Mouse (Mus musculus) kidney, embryonic 14.5 days (tissue): Measurements from ENCODE around the gene Adra1d. TPM values are rescaled to one million over a fixed set of nuclear protein-coding genes. Genes with fewer than 3 reads are reported as not detected.

Experiments
- ATAC-seq: fragments of 200-750 bp; cut with Nextera tagmentation; 2 replicates; pipeline ENCODE4 v1.8.0; 2017; ENCODE audit warnings: moderate number of reproducible peaks, mild to moderate bottlenecking, moderate TSS enrichment, moderate library complexity; ENCODE audit not compliant: low FRiP score, low TSS enrichment
- H3K27ac ChIP-seq: fragments of 300-500 bp; sonication (generic); 2 replicates; pipeline ENCODE4 v1.5.1; 2014; ENCODE audit warnings: low read depth, mild to moderate bottlenecking, low read length, moderate library complexity, mixed read lengths
- H3K27me3 ChIP-seq: fragments of 300-500 bp; sonication (generic); 2 replicates; pipeline ENCODE4 v1.6.1; 2014; ENCODE audit warnings: mild to moderate bottlenecking, low read length; ENCODE audit not compliant: control insufficient read depth, insufficient read depth
- H3K36me3 ChIP-seq: fragments of 300-500 bp; sonication (generic); 2 replicates; pipeline ENCODE4 v1.6.1; 2014; ENCODE audit warnings: low read length, mixed read lengths; ENCODE audit not compliant: control insufficient read depth, insufficient read depth
- H3K4me1 ChIP-seq: fragments of 300-500 bp; sonication (generic); 2 replicates; pipeline ENCODE4 v1.6.1; 2014; ENCODE audit warnings: low read length, mixed read lengths; ENCODE audit not compliant: control insufficient read depth, insufficient read depth
- H3K4me2 ChIP-seq: fragments of 300-500 bp; sonication (generic); replicated peaks from 2 replicates; pipeline ENCODE4 v1.6.1; 2014; ENCODE audit warnings: low read depth, mild to moderate bottlenecking, low read length
- H3K4me3 ChIP-seq: fragments of 300-500 bp; sonication (generic); 2 replicates; pipeline ENCODE4 v1.5.1; 2014; ENCODE audit warnings: mild to moderate bottlenecking, low read length
- H3K9ac ChIP-seq: fragments of 300-500 bp; sonication (generic); 2 replicates; pipeline ENCODE4 v1.6.1; 2014; ENCODE audit warnings: low read depth, mild to moderate bottlenecking, low read length, moderate library complexity
- H3K9me3 ChIP-seq: fragments of 300-500 bp; sonication (generic); 2 replicates; pipeline ENCODE4 v1.6.1; 2016; ENCODE audit warnings: low read length; ENCODE audit not compliant: control insufficient read depth
- WGBS: fragments of 180-500 bp; shearing (Covaris S2); extraction: QIAGEN DNeasy Blood & Tissue Kit; methylation state at CpG from one replicate; pipeline ENCODE4 v1.1.7; 2014; 5-methylcytosine and 5-hydroxymethylcytosine counted together
- polyA plus RNA-seq: library from polyadenylated mRNA; unstranded; fragments of >200 nt; fragmentation: Nextera tagmentation; extraction: Ambion mirVana; gene quantifications from 2 replicates; pipeline ENCODE4 v1.2.1, GENCODE M21; 2014

Adra1d gene
- polyA plus RNA-seq, 1 experiment from 2014 or later, result 1.5 TPM

DNA sequence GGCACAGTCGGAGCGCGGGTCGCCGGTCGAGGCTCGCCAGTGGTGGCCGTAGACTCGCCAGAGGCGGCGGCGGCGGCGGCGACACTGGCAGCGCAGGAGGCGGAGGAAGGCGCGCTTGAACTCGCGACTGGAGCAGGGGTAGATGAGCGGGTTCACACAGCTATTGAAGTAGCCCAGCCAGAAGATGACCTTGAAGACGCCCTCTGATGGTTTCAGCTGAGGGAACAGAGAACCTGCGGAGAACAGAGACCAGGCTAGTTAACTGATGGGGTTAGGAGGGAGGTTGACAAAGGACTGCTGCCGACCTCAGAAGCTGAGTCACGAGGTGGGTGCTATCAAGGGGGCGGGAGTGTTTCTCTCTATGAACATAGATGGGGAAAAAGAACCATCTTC, 15.8 kb downstream of the Adra1d start:
- H3K9me3 ChIP-seq, result no peaks in the 10 kb centered on the region
- peak overlapping the region; percentile 45 for H3K9ac ChIP-seq
- no peak overlapping the region for H3K27ac ChIP-seq
- H3K4me3 ChIP-seq, result peak overlapping the region; percentile 45
- 0 out of 2 replicates have a peak, but pooled peaks have one; percentile 3 for ATAC-seq
- peak overlapping the region; percentile 70 for H3K4me2 ChIP-seq
- H3K4me1 ChIP-seq, result 0 out of 2 replicates have a peak, but pooled peaks cover 3% of the 10 kb centered on the region
- peaks cover 36% of the 10 kb centered on the region for H3K27me3 ChIP-seq
- 2% methylated on average over 27 of the region's 27 CpGs for WGBS
- no peaks in the 10 kb centered on the region for H3K36me3 ChIP-seq

DNA sequence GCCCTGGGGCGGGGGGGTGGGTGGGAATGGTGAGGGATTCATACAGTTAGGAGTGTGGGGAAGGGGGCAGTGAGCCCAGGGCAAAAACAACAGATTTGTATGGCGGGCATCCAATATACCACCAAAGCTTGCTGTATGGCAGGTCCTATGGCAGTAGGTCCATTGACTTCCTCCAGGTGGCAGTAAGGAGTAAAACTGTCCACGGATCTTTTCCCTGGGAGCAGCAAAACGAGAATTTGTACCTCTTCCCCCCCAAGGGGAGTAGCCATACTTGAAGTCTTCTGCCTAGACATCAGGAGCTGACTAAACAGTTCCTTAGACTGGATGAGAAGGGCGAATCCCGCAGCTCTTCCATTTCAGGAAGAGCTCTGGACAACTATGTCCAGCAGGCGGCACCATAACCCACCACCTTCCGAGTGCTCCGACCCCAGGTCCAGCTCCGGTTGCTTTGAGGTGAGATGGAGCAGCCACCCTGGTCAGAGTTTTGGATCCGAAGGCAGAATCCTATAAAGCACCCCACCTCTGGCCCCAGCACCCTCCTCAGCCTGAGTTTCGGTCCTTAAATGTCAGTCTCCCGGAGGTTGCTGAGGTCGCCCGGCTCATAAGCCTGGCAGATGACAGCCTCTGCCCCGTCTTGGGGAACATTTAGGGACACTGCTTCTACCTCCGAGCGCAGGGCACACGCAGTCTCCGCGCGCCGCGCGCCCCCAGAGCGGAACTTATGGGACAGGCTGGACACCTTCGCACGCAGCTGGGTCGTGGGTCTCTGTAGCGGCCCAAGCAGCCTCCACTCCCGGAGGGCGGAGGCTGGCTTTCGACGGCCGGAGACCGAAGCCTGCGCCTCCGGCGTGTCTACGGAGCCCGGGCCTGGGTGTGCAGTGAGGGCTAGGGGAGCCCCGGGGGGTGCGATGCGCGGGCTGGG, 16.4 kb downstream of the Adra1d start:
- peak overlapping the region; percentile 45 for H3K9ac ChIP-seq
- 2% methylated on average over 45 of the region's 45 CpGs for WGBS
- no peaks in the 10 kb centered on the region for H3K9me3 ChIP-seq
- H3K27ac ChIP-seq, result no peak overlapping the region
- peak overlapping the region; percentile 70 for H3K4me2 ChIP-seq
- H3K4me1 ChIP-seq, result 0 out of 2 replicates have a peak, but pooled peaks cover 3% of the 10 kb centered on the region
- peak; percentile 63 for ATAC-seq
- peak overlapping the region; percentile 45 for H3K4me3 ChIP-seq
- H3K36me3 ChIP-seq, result no peaks in the 10 kb centered on the region
- H3K27me3 ChIP-seq, result peaks cover 36% of the 10 kb centered on the region

DNA sequence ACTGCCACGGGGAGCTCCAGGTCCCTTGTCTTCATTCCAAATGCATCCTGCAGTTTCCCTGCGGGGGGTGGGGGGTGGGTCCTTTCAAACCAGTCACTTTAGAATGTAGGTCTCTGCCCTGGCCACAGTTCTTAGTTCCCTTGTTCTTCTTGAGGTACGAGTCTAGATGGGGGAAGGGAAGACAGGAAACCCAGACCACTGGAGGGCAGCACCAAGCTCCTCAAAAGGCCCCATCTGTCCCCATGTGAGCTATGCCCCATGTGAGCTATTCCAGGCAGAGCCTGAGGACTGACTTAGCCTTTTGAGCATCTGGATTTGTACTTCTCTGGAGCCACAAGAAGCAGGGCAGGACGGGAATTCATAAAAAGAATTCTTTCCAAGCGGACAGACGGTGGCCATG, 19.6 kb downstream of the Adra1d start:
- H3K9ac ChIP-seq, result no peak overlapping the region
- 40% methylated on average over 6 of the region's 6 CpGs for WGBS

DNA sequence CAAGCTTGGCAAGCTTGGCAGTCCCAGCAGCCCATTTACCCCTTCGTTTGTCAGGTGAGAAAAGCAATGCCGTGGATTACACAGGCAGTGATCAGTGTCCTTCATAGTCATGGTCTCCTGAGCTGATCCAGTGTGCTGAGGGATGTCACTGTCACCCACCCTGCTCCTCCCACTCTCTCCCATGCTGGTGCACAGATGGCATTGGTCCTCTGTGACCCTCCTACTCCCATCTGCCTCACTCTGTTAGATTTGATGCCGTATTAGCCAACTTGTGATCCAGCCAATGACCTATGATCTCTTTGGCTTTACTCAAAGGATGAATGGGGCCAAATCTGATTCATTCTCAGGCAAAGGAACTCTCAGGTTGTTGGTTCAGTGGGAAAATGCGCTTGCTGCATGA, 20.4 kb downstream of the Adra1d start:
- Histone ChIP-seq H3K36me3 (no peaks in the 10 kb centered on the region), H3K4me1 (0 out of 2 replicates have a peak, but pooled peaks cover 3% of the 10 kb centered on the region), H3K9me3 (no peaks in the 10 kb centered on the region), H3K9ac (no peak overlapping the region), H3K27ac (no peak overlapping the region), H3K4me3 (no peak overlapping the region), H3K4me2 (no peak overlapping the region), H3K27me3 (peaks cover 13% of the 10 kb centered on the region)
- no peak for ATAC-seq
- WGBS, result 78% methylated on average over 4 of the region's 4 CpGs

More for the DNA sequence above, 19.6 kb downstream of the Adra1d start:
- H3K4me1 ChIP-seq, result 0 out of 2 replicates have a peak, but pooled peaks cover 3% of the 10 kb centered on the region
- H3K9me3 ChIP-seq, result no peaks in the 10 kb centered on the region
- ATAC-seq, result no peak
- H3K36me3 ChIP-seq, result no peaks in the 10 kb centered on the region
- H3K4me3 ChIP-seq, result no peak overlapping the region
- H3K27ac ChIP-seq, result no peak overlapping the region
- H3K4me2 ChIP-seq, result no peak overlapping the region
- H3K27me3 ChIP-seq, result peaks cover 19% of the 10 kb centered on the region

DNA sequence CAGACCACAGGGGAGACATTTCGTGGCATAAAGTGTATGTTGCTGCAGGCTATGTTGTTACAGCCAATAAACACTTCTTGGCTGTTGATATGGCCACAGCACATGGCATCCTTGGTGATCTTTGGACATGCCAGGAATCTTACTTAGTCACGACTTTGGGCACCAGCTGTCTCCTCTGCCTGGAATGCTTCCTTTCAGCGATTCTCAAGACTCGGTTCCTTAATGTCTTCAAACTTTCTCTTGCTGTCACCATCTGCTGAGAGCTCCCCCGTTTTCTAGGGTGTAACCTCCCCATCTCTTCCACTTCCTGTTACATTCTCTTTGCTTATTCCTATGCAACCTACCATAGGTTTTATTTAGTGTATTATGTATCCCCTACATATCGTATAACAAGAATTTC, 22.3 kb downstream of the Adra1d start:
- no peaks in the 10 kb centered on the region for H3K9me3 ChIP-seq
- no peaks in the 10 kb centered on the region for H3K4me1 ChIP-seq
- no peaks in the 10 kb centered on the region for H3K36me3 ChIP-seq
- H3K4me3 ChIP-seq, result no peak overlapping the region
- H3K27ac ChIP-seq, result no peak overlapping the region
- H3K27me3 ChIP-seq, result no peaks in the 10 kb centered on the region
- H3K4me2 ChIP-seq, result no peak overlapping the region
- ATAC-seq, result no peak
- no peak overlapping the region for H3K9ac ChIP-seq
- 86% methylated on average over 6 of the region's 6 CpGs for WGBS

DNA sequence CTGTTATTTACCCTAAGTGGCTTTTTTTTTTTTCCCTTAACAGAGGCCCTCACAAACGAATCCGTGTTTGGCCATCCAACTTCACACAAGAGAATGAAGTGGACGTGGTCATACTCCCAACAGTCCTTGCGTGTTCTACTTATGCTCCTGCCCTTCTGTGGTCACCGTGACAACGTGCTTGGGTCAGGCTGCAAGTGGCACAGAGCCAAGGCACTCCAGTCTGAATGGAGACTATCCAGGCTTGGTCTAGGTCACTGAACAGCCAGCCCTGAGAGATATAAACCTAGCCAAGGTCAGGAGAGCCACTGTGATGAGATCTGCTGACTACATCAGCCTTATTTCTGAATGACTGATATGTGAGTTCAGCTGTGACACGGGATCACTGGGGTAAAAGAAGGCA, 23.7 kb downstream of the Adra1d start:
- no peaks in the 10 kb centered on the region for H3K27me3 ChIP-seq
- no peak overlapping the region for H3K4me3 ChIP-seq
- H3K4me1 ChIP-seq, result no peaks in the 10 kb centered on the region
- no peak for ATAC-seq
- H3K27ac ChIP-seq, result no peak overlapping the region
- no peaks in the 10 kb centered on the region for H3K36me3 ChIP-seq
- no peaks in the 10 kb centered on the region for H3K9me3 ChIP-seq
- WGBS, result 67% methylated on average over 7 of the region's 7 CpGs
- H3K9ac ChIP-seq, result no peak overlapping the region
- no peak overlapping the region for H3K4me2 ChIP-seq

DNA sequence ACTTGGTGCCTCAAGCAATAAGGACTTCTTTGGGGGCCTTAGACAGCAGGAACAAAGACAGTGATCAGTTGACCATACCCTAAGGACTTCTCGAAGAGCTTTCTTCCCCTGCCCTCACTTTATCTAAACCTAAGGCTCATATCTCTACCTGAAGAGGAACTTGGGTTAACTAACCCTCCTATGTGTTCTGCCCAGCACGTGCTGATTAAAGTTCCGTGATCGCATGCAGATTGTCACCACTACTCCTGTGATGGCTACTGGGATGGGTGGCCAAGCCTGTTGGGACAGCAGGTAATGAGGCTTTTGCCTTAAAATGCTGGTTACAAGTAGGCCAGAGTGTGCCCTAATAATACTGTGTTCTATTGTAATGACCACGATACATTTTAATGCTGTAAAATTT, 26.9 kb downstream of the Adra1d start:
- Histone ChIP-seq H3K4me1 (no peaks in the 10 kb centered on the region), H3K4me3 (no peak overlapping the region), H3K36me3 (no peaks in the 10 kb centered on the region), H3K27me3 (no peaks in the 10 kb centered on the region), H3K27ac (no peak overlapping the region), H3K4me2 (no peak overlapping the region), H3K9me3 (no peaks in the 10 kb centered on the region), H3K9ac (no peak overlapping the region)
- ATAC-seq, result no peak
- WGBS, result 92% methylated on average over 5 of the region's 5 CpGs

DNA sequence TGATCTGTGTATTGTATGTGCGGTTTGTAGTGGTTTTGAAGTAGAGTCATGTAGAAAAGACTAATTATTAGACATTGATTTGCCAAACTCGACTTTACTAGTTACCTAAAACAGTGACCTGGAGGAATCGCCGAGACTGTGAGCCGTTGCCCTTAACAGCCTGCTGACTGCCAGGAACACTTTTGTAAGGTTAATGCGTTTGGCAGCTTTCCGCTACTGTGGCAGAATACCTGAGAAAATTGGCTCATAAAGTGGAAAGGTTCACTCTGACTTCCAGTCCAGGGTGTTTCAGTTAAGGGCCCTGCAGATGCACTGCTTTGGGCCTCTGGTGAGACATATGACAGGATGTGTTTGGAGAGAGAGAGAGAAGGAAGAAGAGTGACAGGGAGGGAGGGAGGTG, 30.8 kb downstream of the Adra1d start:
- H3K4me3 ChIP-seq, result no peak overlapping the region
- no peak overlapping the region for H3K4me2 ChIP-seq
- H3K9ac ChIP-seq, result no peak overlapping the region
- H3K27ac ChIP-seq, result no peak overlapping the region
- H3K36me3 ChIP-seq, result no peaks in the 10 kb centered on the region
- no peaks in the 10 kb centered on the region for H3K9me3 ChIP-seq
- no peaks in the 10 kb centered on the region for H3K4me1 ChIP-seq
- H3K27me3 ChIP-seq, result no peaks in the 10 kb centered on the region
- 86% methylated on average over 7 of the region's 7 CpGs for WGBS
- no peak for ATAC-seq

DNA sequence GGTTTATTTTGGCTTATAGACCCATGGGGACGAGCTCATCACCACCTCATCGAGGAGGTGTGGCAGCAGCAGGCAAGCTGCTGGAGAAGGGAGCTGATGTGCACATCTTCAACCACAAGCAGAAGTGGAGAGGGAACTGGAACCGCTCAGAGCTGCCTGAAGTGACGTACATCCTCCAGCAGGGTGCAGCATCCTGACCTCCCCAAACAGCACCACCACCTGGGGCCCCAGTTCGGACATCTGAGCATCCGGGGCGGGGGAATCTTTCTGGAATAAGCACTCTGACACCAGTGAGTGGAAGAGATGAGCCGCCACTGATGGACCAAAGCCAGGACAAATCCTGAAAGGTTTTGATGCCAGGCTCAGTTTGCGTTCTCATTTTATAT, 31.5 kb downstream of the Adra1d start:
- Histone ChIP-seq H3K9me3 (no peaks in the 10 kb centered on the region), H3K4me3 (no peak overlapping the region), H3K9ac (no peak overlapping the region), H3K27me3 (no peaks in the 10 kb centered on the region), H3K4me2 (no peak overlapping the region), H3K27ac (no peak overlapping the region), H3K36me3 (no peaks in the 10 kb centered on the region), H3K4me1 (no peaks in the 10 kb centered on the region)
- 28% methylated on average over 9 of the region's 9 CpGs for WGBS
- peak; percentile 26; the same call in 1 of the 2 replicates for ATAC-seq
